Mouse (Mus musculus): ENCODE results near the gene Cd247. TPM values are rescaled to one million over a fixed set of nuclear protein-coding genes. Genes with fewer than 3 reads are reported as not detected.

Cd247 gene
- polyA plus RNA-seq, 1 experiment from 2014 or later: 12.8 TPM

- H3K27me3 ChIP-seq (ENCODE audit: control insufficient read depth, insufficient read depth, low read length): no peaks in the 10 kb centered on the region
- WGBS: 71% methylated on average over 11 of the region's 11 CpGs
- no peak for ATAC-seq (replicated peaks; ENCODE audit: extremely low read depth, insufficient read depth, low FRiP score)
- no peak overlapping the region for H3K9ac ChIP-seq (ENCODE audit: low read length)
- H3K27ac ChIP-seq (ENCODE audit: low read length): no peak overlapping the region
- H3K4me2 ChIP-seq (ENCODE audit: low read depth, low read length): no peak overlapping the region
- no peaks in the 10 kb centered on the region for H3K4me1 ChIP-seq (ENCODE audit: control insufficient read depth, insufficient read depth, low read length)
- no peaks in the 10 kb centered on the region for H3K36me3 ChIP-seq (ENCODE audit: control insufficient read depth, insufficient read depth)
- H3K9me3 ChIP-seq (replicated peaks; ENCODE audit: control insufficient read depth, low read length): no peaks in the 10 kb centered on the region
- no peak overlapping the region for H3K4me3 ChIP-seq (ENCODE audit: low read length)
Observed at GRCm38 (mm10) chr1:165786296-165786695, 2.2 kb upstream of the Cd247 start.

GRCm38 (mm10) chr1:165789066-165789660, 682 bp downstream of the Cd247 start:
- Histone ChIP-seq H3K36me3 (ENCODE audit: control insufficient read depth, insufficient read depth) (no peaks in the 10 kb centered on the region), H3K9ac (ENCODE audit: low read length) (peak overlapping the region; percentile 11; the same call in 1 of the 2 replicates), H3K27ac (ENCODE audit: low read length) (0 out of 2 replicates have a peak overlapping the region, but pooled peaks have one; percentile 25), H3K4me2 (ENCODE audit: low read depth, low read length) (peak overlapping the region; percentile 30), H3K27me3 (ENCODE audit: control insufficient read depth, insufficient read depth, low read length) (no peaks in the 10 kb centered on the region), H3K4me1 (ENCODE audit: control insufficient read depth, insufficient read depth, low read length) (no peaks in the 10 kb centered on the region), H3K4me3 (ENCODE audit: low read length) (peak overlapping the region; percentile 28), H3K9me3 (replicated peaks; ENCODE audit: control insufficient read depth, low read length) (no peaks in the 10 kb centered on the region)
- ATAC-seq (replicated peaks; ENCODE audit: extremely low read depth, insufficient read depth, low FRiP score): 0 out of 2 replicates have a peak, but pooled peaks have one; percentile 10
- 82% methylated on average over 17 of the region's 17 CpGs for WGBS

- peak overlapping the region; percentile 30; the same call in 1 of the 2 replicates for H3K4me2 ChIP-seq (ENCODE audit: low read depth, low read length)
- no peaks in the 10 kb centered on the region for H3K9me3 ChIP-seq (replicated peaks; ENCODE audit: control insufficient read depth, low read length)
- H3K4me3 ChIP-seq (ENCODE audit: low read length): peak overlapping the region; percentile 28
- ATAC-seq (replicated peaks; ENCODE audit: extremely low read depth, insufficient read depth, low FRiP score): no peak
- peak overlapping the region; percentile 4; the same call in 1 of the 2 replicates for H3K9ac ChIP-seq (ENCODE audit: low read length)
- no peaks in the 10 kb centered on the region for H3K36me3 ChIP-seq (ENCODE audit: control insufficient read depth, insufficient read depth)
- H3K27me3 ChIP-seq (ENCODE audit: control insufficient read depth, insufficient read depth, low read length): no peaks in the 10 kb centered on the region
- no peaks in the 10 kb centered on the region for H3K4me1 ChIP-seq (ENCODE audit: control insufficient read depth, insufficient read depth, low read length)
- WGBS: 83% methylated on average over 6 of the region's 6 CpGs
- H3K27ac ChIP-seq (ENCODE audit: low read length): no peak overlapping the region
Observed at GRCm38 (mm10) chr1:165789963-165790362, 1.5 kb downstream of the Cd247 start.

- Histone ChIP-seq H3K4me3 (ENCODE audit: low read length) (no peak overlapping the region), H3K9ac (ENCODE audit: low read length) (no peak overlapping the region), H3K36me3 (ENCODE audit: control insufficient read depth, insufficient read depth) (no peaks in the 10 kb centered on the region), H3K9me3 (replicated peaks; ENCODE audit: control insufficient read depth, low read length) (no peaks in the 10 kb centered on the region), H3K4me2 (ENCODE audit: low read depth, low read length) (no peak overlapping the region), H3K4me1 (ENCODE audit: control insufficient read depth, insufficient read depth, low read length) (no peaks in the 10 kb centered on the region), H3K27ac (ENCODE audit: low read length) (no peak overlapping the region), H3K27me3 (ENCODE audit: control insufficient read depth, insufficient read depth, low read length) (no peaks in the 10 kb centered on the region)
- ATAC-seq (replicated peaks; ENCODE audit: extremely low read depth, insufficient read depth, low FRiP score): no peak
- WGBS: 91% methylated on average over 17 of the region's 17 CpGs
Observed at GRCm38 (mm10) chr1:165790461-165791210, 2.2 kb downstream of the Cd247 start.

GRCm38 (mm10) chr1:165791411-165791810, 2.9 kb downstream of the Cd247 start:
- H3K36me3 ChIP-seq (ENCODE audit: control insufficient read depth, insufficient read depth): no peaks in the 10 kb centered on the region
- no peak overlapping the region for H3K27ac ChIP-seq (ENCODE audit: low read length)
- 81% methylated on average over 9 of the region's 9 CpGs for WGBS
- H3K27me3 ChIP-seq (ENCODE audit: control insufficient read depth, insufficient read depth, low read length): no peaks in the 10 kb centered on the region
- H3K9ac ChIP-seq (ENCODE audit: low read length): no peak overlapping the region
- H3K9me3 ChIP-seq (replicated peaks; ENCODE audit: control insufficient read depth, low read length): no peaks in the 10 kb centered on the region
- no peak overlapping the region for H3K4me3 ChIP-seq (ENCODE audit: low read length)
- H3K4me1 ChIP-seq (ENCODE audit: control insufficient read depth, insufficient read depth, low read length): no peaks in the 10 kb centered on the region
- ATAC-seq (replicated peaks; ENCODE audit: extremely low read depth, insufficient read depth, low FRiP score): no peak
- H3K4me2 ChIP-seq (ENCODE audit: low read depth, low read length): no peak overlapping the region

GRCm38 (mm10) chr1:165801709-165802310, 13.3 kb downstream of the Cd247 start:
- Histone ChIP-seq H3K36me3 (ENCODE audit: control insufficient read depth, insufficient read depth) (no peaks in the 10 kb centered on the region), H3K9me3 (replicated peaks; ENCODE audit: control insufficient read depth, low read length) (no peaks in the 10 kb centered on the region), H3K4me3 (ENCODE audit: low read length) (no peak overlapping the region), H3K27me3 (ENCODE audit: control insufficient read depth, insufficient read depth, low read length) (no peaks in the 10 kb centered on the region), H3K4me1 (ENCODE audit: control insufficient read depth, insufficient read depth, low read length) (no peaks in the 10 kb centered on the region), H3K9ac (ENCODE audit: low read length) (no peak overlapping the region), H3K4me2 (ENCODE audit: low read depth, low read length) (no peak overlapping the region), H3K27ac (ENCODE audit: low read length) (no peak overlapping the region)
- ATAC-seq (replicated peaks; ENCODE audit: extremely low read depth, insufficient read depth, low FRiP score): no peak
- WGBS: 78% methylated on average over 11 of the region's 11 CpGs

GRCm38 (mm10) chr1:165803107-165803506, 14.6 kb downstream of the Cd247 start:
- 88% methylated on average over 5 of the region's 5 CpGs for WGBS
- ATAC-seq (replicated peaks; ENCODE audit: extremely low read depth, insufficient read depth, low FRiP score): no peak
- Histone ChIP-seq H3K9ac (ENCODE audit: low read length) (no peak overlapping the region), H3K27me3 (ENCODE audit: control insufficient read depth, insufficient read depth, low read length) (no peaks in the 10 kb centered on the region), H3K4me2 (ENCODE audit: low read depth, low read length) (no peak overlapping the region), H3K9me3 (replicated peaks; ENCODE audit: control insufficient read depth, low read length) (no peaks in the 10 kb centered on the region), H3K36me3 (ENCODE audit: control insufficient read depth, insufficient read depth) (no peaks in the 10 kb centered on the region), H3K4me1 (ENCODE audit: control insufficient read depth, insufficient read depth, low read length) (no peaks in the 10 kb centered on the region), H3K4me3 (ENCODE audit: low read length) (no peak overlapping the region), H3K27ac (ENCODE audit: low read length) (no peak overlapping the region)

GRCm38 (mm10) chr1:165804133-165804532, 15.7 kb downstream of the Cd247 start:
- H3K9ac ChIP-seq (ENCODE audit: low read length): no peak overlapping the region
- ATAC-seq (replicated peaks; ENCODE audit: extremely low read depth, insufficient read depth, low FRiP score): no peak
- 91% methylated on average over 4 of the region's 4 CpGs for WGBS
- H3K36me3 ChIP-seq (ENCODE audit: control insufficient read depth, insufficient read depth): no peaks in the 10 kb centered on the region
- no peak overlapping the region for H3K27ac ChIP-seq (ENCODE audit: low read length)
- no peak overlapping the region for H3K4me2 ChIP-seq (ENCODE audit: low read depth, low read length)
- H3K9me3 ChIP-seq (replicated peaks; ENCODE audit: control insufficient read depth, low read length): no peaks in the 10 kb centered on the region
- no peaks in the 10 kb centered on the region for H3K4me1 ChIP-seq (ENCODE audit: control insufficient read depth, insufficient read depth, low read length)
- no peak overlapping the region for H3K4me3 ChIP-seq (ENCODE audit: low read length)
- H3K27me3 ChIP-seq (ENCODE audit: control insufficient read depth, insufficient read depth, low read length): no peaks in the 10 kb centered on the region

GRCm38 (mm10) chr1:165810633-165811032, 22.2 kb downstream of the Cd247 start:
- Histone ChIP-seq H3K4me3 (ENCODE audit: low read length) (no peak overlapping the region), H3K27me3 (ENCODE audit: control insufficient read depth, insufficient read depth, low read length) (no peaks in the 10 kb centered on the region), H3K4me1 (ENCODE audit: control insufficient read depth, insufficient read depth, low read length) (no peaks in the 10 kb centered on the region), H3K4me2 (ENCODE audit: low read depth, low read length) (no peak overlapping the region), H3K9me3 (replicated peaks; ENCODE audit: control insufficient read depth, low read length) (no peaks in the 10 kb centered on the region), H3K27ac (ENCODE audit: low read length) (no peak overlapping the region), H3K36me3 (ENCODE audit: control insufficient read depth, insufficient read depth) (no peaks in the 10 kb centered on the region), H3K9ac (ENCODE audit: low read length) (no peak overlapping the region)
- ATAC-seq (replicated peaks; ENCODE audit: extremely low read depth, insufficient read depth, low FRiP score): no peak
- 72% methylated on average over 2 of the region's 2 CpGs for WGBS
